Mouse (Mus musculus) myocyte (in vitro differentiated cells): Measurements from ENCODE around the gene Prrt1. TPM values are rescaled to one million over a fixed set of nuclear protein-coding genes. Genes with fewer than 3 reads are reported as not detected.

Source experiments
- H3K27me3 ChIP-seq: one replicate; pipeline ENCODE4 v1.6.1; 2011; ENCODE audit not compliant: control insufficient read depth, insufficient read depth, insufficient read length
- H3K36me3 ChIP-seq: one replicate; pipeline ENCODE4 v1.6.1; 2011; ENCODE audit not compliant: control insufficient read depth, insufficient read depth
- H3K4me2 ChIP-seq: one replicate; pipeline ENCODE4 v1.6.1; 2011; ENCODE audit warnings: low read depth, control low read depth
- H3K4me3 ChIP-seq: one replicate; pipeline ENCODE4 v1.5.1; 2011; ENCODE audit warnings: mild to moderate bottlenecking, control low read depth, moderate library complexity
- H3K79me2 ChIP-seq: one replicate; pipeline ENCODE4 v1.6.1; 2011; ENCODE audit not compliant: control insufficient read depth, insufficient read depth
- H3ac ChIP-seq: one replicate; pipeline ENCODE4 v1.6.1; 2011; ENCODE audit not compliant: control insufficient read depth, insufficient read length
- CEBPB ChIP-seq: IDR thresholded peaks from 2 replicates; pipeline ENCODE4 v1.6.1; 2011; ENCODE audit warnings: mild to moderate bottlenecking, moderate library complexity; ENCODE audit not compliant: poor library complexity, insufficient read depth, severe bottlenecking
- E2F4 ChIP-seq: IDR thresholded peaks from one replicate; pipeline ENCODE4 v1.6.1; 2011; ENCODE audit warnings: mild to moderate bottlenecking, control low read depth, moderate library complexity; ENCODE audit not compliant: insufficient read depth
- MAX ChIP-seq: IDR thresholded peaks from one replicate; pipeline ENCODE4 v1.6.1; 2011; ENCODE audit warnings: low read depth, mild to moderate bottlenecking, control low read depth
- MYOD1 ChIP-seq, 3 experiments: IDR thresholded peaks; one replicate each; pipeline ENCODE4 v1.6.1; 2011; ENCODE audit warnings: control low read depth in 2 of 3, low read depth in 2 of 3, mild to moderate bottlenecking in 2 of 3, moderate library complexity in 1 of 3; ENCODE audit not compliant: insufficient read length in 2 of 3, control insufficient read depth in 1 of 3
- MYOG ChIP-seq, 3 experiments: IDR thresholded peaks; one replicate each; pipeline ENCODE4 v1.6.1; 2011; ENCODE audit warnings: control low read depth in 2 of 3, low read depth in 2 of 3, mild to moderate bottlenecking in 2 of 3; ENCODE audit not compliant: insufficient read length in 2 of 3, control insufficient read depth in 1 of 3, insufficient read depth in 1 of 3
- POLR2A ChIP-seq: IDR thresholded peaks from one replicate; pipeline ENCODE4 v1.6.1; 2011; ENCODE audit warnings: low read depth, mild to moderate bottlenecking, control low read depth, moderate library complexity; ENCODE audit not compliant: insufficient read length
- POLR2AphosphoS2 ChIP-seq: IDR thresholded peaks from one replicate; pipeline ENCODE4 v1.6.1; 2011; ENCODE audit warnings: low read depth, control low read depth; ENCODE audit not compliant: insufficient read length
- REST ChIP-seq: IDR thresholded peaks from one replicate; pipeline ENCODE4 v1.6.1; 2011; ENCODE audit warnings: mild to moderate bottlenecking, control low read depth, moderate library complexity; ENCODE audit not compliant: insufficient read depth, insufficient read length
- SRF ChIP-seq: IDR thresholded peaks from one replicate; pipeline ENCODE4 v1.6.1; 2011; ENCODE audit warnings: low read depth; ENCODE audit not compliant: control insufficient read depth, insufficient read length
- TCF12 ChIP-seq: IDR thresholded peaks from one replicate; pipeline ENCODE4 v1.6.1; 2011; ENCODE audit warnings: mild to moderate bottlenecking, control low read depth; ENCODE audit not compliant: poor library complexity, insufficient read depth, severe bottlenecking
- TCF3 ChIP-seq: IDR thresholded peaks from one replicate; pipeline ENCODE4 v1.6.1; 2011; ENCODE audit warnings: low read depth, control low read depth; ENCODE audit not compliant: insufficient read length
- USF1 ChIP-seq: IDR thresholded peaks from one replicate; pipeline ENCODE4 v1.6.1; 2011; ENCODE audit warnings: low read depth, mild to moderate bottlenecking, control low read depth, moderate library complexity
- polyA plus RNA-seq: library from polyadenylated mRNA; unstranded; fragments of >200 nt; fragmentation: generic; extraction: Trizol; gene quantifications from one replicate; pipeline ENCODE4 v1.2.1, GENCODE M21; 2012; ENCODE audit warnings: missing spikeins

The Prrt1 gene
- polyA plus RNA-seq, 1 experiment: not detected

DNA sequence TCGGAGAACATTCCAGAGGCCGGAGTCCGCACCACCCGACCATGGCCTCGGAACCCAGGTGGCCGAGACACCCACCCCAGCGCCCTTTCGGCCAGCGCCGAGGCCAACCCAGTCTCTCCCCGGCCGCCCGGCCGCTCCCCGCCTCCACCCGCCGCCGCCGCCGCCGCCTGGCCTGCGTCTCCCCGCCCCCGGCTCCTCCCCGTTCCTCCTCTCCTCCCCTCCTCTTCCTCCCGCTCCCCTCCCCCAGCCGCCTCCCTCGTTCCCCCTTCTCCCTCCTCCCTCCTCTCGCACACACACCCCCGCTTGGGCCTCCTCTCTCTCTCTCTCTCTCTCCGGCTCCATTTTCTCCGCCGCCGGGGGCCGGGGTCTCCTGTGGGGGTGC lies 37.3 kb upstream of the Prrt1 start:
- H3K4me3 ChIP-seq: peak overlapping the region; percentile 42
- peak overlapping the region; percentile 99 for H3K4me2 ChIP-seq
- no peaks in the 10 kb centered on the region for H3K79me2 ChIP-seq
- peak; percentile 88 for TF ChIP-seq POLR2A
- TF ChIP-seq E2F4: no peak
- TF ChIP-seq POLR2AphosphoS2: peak; percentile 83
- H3K27me3 ChIP-seq: no peaks in the 10 kb centered on the region
- H3K36me3 ChIP-seq: no peaks in the 10 kb centered on the region
- peak overlapping the region; percentile 74 for H3ac ChIP-seq

DNA sequence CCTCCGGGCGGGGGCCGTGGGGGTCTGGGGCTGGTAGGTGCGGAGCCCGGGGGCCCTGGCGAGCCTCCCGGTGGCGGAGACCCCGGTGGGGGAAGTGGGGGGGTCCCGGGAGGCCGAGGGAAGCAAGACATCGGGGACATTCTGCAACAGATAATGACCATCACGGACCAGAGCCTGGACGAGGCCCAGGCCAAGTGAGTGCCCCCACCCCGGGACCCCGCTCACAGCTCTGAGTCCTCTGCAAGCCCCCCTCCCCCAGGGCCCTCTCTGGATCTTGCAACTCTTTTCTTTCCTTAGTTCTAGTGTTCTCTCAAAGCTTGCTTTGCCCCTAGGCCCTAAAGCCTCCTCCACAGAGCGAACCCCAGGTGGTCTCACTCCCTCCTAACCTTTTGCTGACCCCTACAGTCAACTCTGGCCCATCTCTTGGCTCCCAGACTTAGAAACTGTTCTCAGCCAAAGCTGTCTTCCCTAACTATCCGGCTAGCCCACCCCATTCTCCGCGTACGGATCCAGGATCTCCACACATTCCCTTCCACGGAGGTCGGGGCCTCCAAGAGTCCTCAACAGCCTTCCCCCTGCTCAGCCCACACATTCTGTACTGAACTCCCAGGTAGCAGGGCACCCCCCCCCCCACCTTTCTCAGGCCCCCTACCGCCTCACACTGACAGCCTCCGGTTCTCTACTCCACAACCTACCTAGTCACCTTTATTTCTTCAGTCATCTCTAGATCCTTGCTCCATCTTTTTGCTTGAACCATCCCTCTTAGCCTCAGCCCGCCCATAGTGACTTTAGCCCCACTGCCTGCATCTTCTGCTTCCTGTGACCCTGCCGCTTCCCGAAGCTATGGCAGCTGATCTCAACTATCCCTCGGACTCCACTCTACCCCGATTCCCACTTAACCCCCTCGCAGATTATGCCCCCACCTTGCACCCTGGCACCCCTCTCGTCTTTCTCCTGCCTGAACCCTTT lies 36.5 kb upstream of the Prrt1 start:
- peak overlapping the region; percentile 42 for H3K4me3 ChIP-seq
- H3ac ChIP-seq: peak overlapping the region; percentile 74
- no peaks in the 10 kb centered on the region for H3K79me2 ChIP-seq
- TF ChIP-seq POLR2A: no peak
- no peak for TF ChIP-seq REST
- no peak for TF ChIP-seq TCF12
- TF ChIP-seq CEBPB: no peak
- no peak for TF ChIP-seq MAX
- no peak for TF ChIP-seq E2F4
- TF ChIP-seq MYOG (IDR thresholded peaks at IDR 0.05; ENCODE audit: control insufficient read depth in 1 of 3, insufficient read depth in 1 of 3, insufficient read length in 2 of 3, low read depth in 2 of 3): no peak
- TF ChIP-seq TCF3: no peak
- TF ChIP-seq POLR2AphosphoS2: no peak
- no peak for TF ChIP-seq USF1
- TF ChIP-seq MYOD1 (IDR thresholded peaks at IDR 0.05; ENCODE audit: control insufficient read depth in 1 of 3, insufficient read length in 2 of 3, low read depth in 2 of 3): no peak
- no peak for TF ChIP-seq SRF
- H3K27me3 ChIP-seq: no peaks in the 10 kb centered on the region
- peak overlapping the region; percentile 99 for H3K4me2 ChIP-seq
- H3K36me3 ChIP-seq: no peaks in the 10 kb centered on the region

DNA sequence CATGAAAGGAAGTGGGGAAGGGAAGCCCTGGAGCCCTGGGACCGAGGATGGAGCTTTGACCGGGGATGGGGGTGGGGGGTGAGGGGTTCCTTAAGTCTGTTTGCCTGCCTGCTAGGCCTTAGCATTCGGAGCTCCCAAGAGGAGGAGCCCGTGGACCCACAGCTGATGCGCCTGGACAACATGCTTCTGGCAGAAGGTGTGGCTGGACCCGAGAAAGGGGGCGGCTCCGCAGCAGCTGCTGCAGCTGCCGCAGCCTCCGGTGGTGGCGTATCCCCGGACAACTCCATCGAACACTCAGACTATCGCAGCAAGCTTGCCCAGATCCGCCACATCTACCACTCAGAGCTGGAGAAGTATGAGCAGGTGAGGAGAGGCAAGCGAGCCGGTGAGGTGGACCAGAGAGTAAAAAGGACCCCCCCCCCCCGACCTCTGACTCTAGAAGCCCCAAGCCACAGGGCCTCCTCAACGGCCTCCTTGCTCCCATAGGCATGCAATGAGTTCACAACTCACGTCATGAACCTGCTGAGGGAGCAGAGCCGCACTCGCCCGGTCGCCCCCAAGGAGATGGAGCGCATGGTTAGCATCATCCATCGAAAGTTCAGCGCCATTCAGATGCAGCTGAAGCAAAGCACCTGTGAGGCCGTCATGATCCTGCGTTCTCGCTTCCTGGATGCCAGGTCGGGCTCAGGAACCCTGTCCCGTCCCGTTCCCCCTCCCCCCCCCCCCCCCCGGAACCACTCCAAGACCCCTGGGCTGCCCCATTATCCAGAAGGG lies 35.4 kb upstream of the Prrt1 start:
- peak overlapping the region; percentile 99 for H3K4me2 ChIP-seq
- no peak for TF ChIP-seq CEBPB
- TF ChIP-seq E2F4: no peak
- peak in 2 of 3 experiments; percentile 86 to 92 for TF ChIP-seq MYOG (IDR thresholded peaks at IDR 0.05; ENCODE audit: control insufficient read depth in 1 of 3, insufficient read depth in 1 of 3, insufficient read length in 2 of 3, low read depth in 2 of 3)
- TF ChIP-seq MAX: no peak
- peak; percentile 56 for TF ChIP-seq TCF3
- TF ChIP-seq POLR2A: no peak
- TF ChIP-seq POLR2AphosphoS2: no peak
- TF ChIP-seq MYOD1 (IDR thresholded peaks at IDR 0.05; ENCODE audit: control insufficient read depth in 1 of 3, insufficient read length in 2 of 3, low read depth in 2 of 3): peak in 2 of 3 experiments; percentile 80 to 93
- no peaks in the 10 kb centered on the region for H3K36me3 ChIP-seq
- no peaks in the 10 kb centered on the region for H3K79me2 ChIP-seq
- no peaks in the 10 kb centered on the region for H3K27me3 ChIP-seq
- H3K4me3 ChIP-seq: peak overlapping the region; percentile 42
- H3ac ChIP-seq: no peak overlapping the region

DNA sequence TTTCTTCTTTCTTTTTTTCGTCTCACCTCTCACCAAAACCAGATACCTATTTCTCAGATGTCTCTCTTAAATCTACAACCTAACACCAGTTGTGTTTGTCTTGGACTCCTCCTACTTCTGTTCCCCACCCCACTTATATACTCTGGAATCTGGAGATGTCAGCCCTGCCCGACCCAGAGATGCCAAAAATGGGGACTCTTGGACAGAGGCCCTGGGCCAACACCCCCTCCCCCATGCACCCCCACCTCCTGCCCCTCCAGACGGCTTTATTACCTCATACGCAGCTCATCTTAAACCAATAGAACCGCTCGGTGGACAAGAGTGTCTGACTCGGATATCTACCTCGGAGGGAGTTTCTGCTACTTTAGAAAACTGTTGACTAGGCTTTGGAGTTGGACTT lies 33.2 kb upstream of the Prrt1 start:
- no peaks in the 10 kb centered on the region for H3K79me2 ChIP-seq
- H3K27me3 ChIP-seq: no peaks in the 10 kb centered on the region
- H3ac ChIP-seq: no peak overlapping the region
- H3K4me3 ChIP-seq: no peak overlapping the region
- TF ChIP-seq CEBPB: no peak
- TF ChIP-seq SRF: no peak
- no peak for TF ChIP-seq USF1
- no peak for TF ChIP-seq MAX
- TF ChIP-seq REST: no peak
- no peak for TF ChIP-seq MYOD1 (IDR thresholded peaks at IDR 0.05; ENCODE audit: control insufficient read depth in 1 of 3, insufficient read length in 2 of 3, low read depth in 2 of 3)
- TF ChIP-seq TCF3: no peak
- no peak for TF ChIP-seq MYOG (IDR thresholded peaks at IDR 0.05; ENCODE audit: control insufficient read depth in 1 of 3, insufficient read depth in 1 of 3, insufficient read length in 2 of 3, low read depth in 2 of 3)
- no peak for TF ChIP-seq TCF12
- TF ChIP-seq E2F4: no peak
- TF ChIP-seq POLR2A: no peak
- TF ChIP-seq POLR2AphosphoS2: no peak
- H3K36me3 ChIP-seq: no peaks in the 10 kb centered on the region
- no peak overlapping the region for H3K4me2 ChIP-seq
